Mouse (Mus musculus): ENCODE results near the gene Ccdc61. TPM values are rescaled to one million over a fixed set of nuclear protein-coding genes. Genes with fewer than 3 reads are reported as not detected.

The Ccdc61 gene
- polyA plus RNA-seq, 1 experiment, result 21.3 TPM

GRCm38 (mm10) chr7:18916254-18916653, 6.0 kb upstream of the Ccdc61 start:
- Histone ChIP-seq H3K4me1 (ENCODE audit: control insufficient read depth, insufficient read depth, low read length) (no peaks in the 10 kb centered on the region), H3K27me3 (replicated peaks; ENCODE audit: control insufficient read depth, insufficient read depth, low read length) (no peaks in the 10 kb centered on the region), H3K36me3 (ENCODE audit: control insufficient read depth, insufficient read depth, low read length) (no peaks in the 10 kb centered on the region), H3K27ac (ENCODE audit: insufficient read depth, low read depth, low read length) (no peak overlapping the region), H3K4me3 (ENCODE audit: insufficient read depth, low read depth, low read length) (no peak overlapping the region)
- DNase-seq, result no peak
- WGBS, result 69% methylated on average over 4 of the region's 4 CpGs
- TF ChIP-seq CTCF (conservative IDR thresholded peaks at IDR 0.05; ENCODE audit: insufficient read depth, insufficient read length, low read depth, low read length) (no peak), POLR2A (IDR thresholded peaks at IDR 0.05; ENCODE audit: low read depth, low read length) (no peak)

- Histone ChIP-seq H3K36me3 (ENCODE audit: control insufficient read depth, insufficient read depth, low read length) (no peaks in the 10 kb centered on the region), H3K4me3 (ENCODE audit: insufficient read depth, low read depth, low read length) (peak overlapping the region; percentile 76), H3K27me3 (replicated peaks; ENCODE audit: control insufficient read depth, insufficient read depth, low read length) (no peaks in the 10 kb centered on the region), H3K4me1 (ENCODE audit: control insufficient read depth, insufficient read depth, low read length) (no peaks in the 10 kb centered on the region; the same call in 1 of the 2 replicates), H3K27ac (ENCODE audit: insufficient read depth, low read depth, low read length) (no peak overlapping the region)
- no peak for DNase-seq
- TF ChIP-seq POLR2A (IDR thresholded peaks at IDR 0.05; ENCODE audit: low read depth, low read length) (no peak), CTCF (conservative IDR thresholded peaks at IDR 0.05; ENCODE audit: insufficient read depth, insufficient read length, low read depth, low read length) (no peak)
- 2% methylated on average over 17 of the region's 17 CpGs for WGBS
These were observed 418 bp downstream of the Ccdc61 start for GRCm38 (mm10) chr7:18909797-18910196.

- Histone ChIP-seq H3K27ac (ENCODE audit: insufficient read depth, low read depth, low read length) (no peak overlapping the region), H3K27me3 (replicated peaks; ENCODE audit: control insufficient read depth, insufficient read depth, low read length) (no peaks in the 10 kb centered on the region), H3K36me3 (ENCODE audit: control insufficient read depth, insufficient read depth, low read length) (no peaks in the 10 kb centered on the region), H3K4me1 (ENCODE audit: control insufficient read depth, insufficient read depth, low read length) (no peaks in the 10 kb centered on the region; the same call in 1 of the 2 replicates), H3K4me3 (ENCODE audit: insufficient read depth, low read depth, low read length) (no peak overlapping the region)
- TF ChIP-seq POLR2A (IDR thresholded peaks at IDR 0.05; ENCODE audit: low read depth, low read length), result no peak
- TF ChIP-seq CTCF (conservative IDR thresholded peaks at IDR 0.05; ENCODE audit: insufficient read depth, insufficient read length, low read depth, low read length), result no peak
- DNase-seq, result no peak
- WGBS, result 81% methylated on average over 3 of the region's 3 CpGs
These were observed 5.2 kb downstream of the Ccdc61 start for GRCm38 (mm10) chr7:18904971-18905370.

- Histone ChIP-seq H3K36me3 (ENCODE audit: control insufficient read depth, insufficient read depth, low read length) (no peaks in the 10 kb centered on the region), H3K27me3 (replicated peaks; ENCODE audit: control insufficient read depth, insufficient read depth, low read length) (no peaks in the 10 kb centered on the region), H3K27ac (ENCODE audit: insufficient read depth, low read depth, low read length) (no peak overlapping the region), H3K4me3 (ENCODE audit: insufficient read depth, low read depth, low read length) (no peak overlapping the region), H3K4me1 (ENCODE audit: control insufficient read depth, insufficient read depth, low read length) (no peaks in the 10 kb centered on the region)
- no peak for DNase-seq
- TF ChIP-seq CTCF (conservative IDR thresholded peaks at IDR 0.05; ENCODE audit: insufficient read depth, insufficient read length, low read depth, low read length) (peak; percentile 35; the same call in 1 of the 2 replicates), POLR2A (IDR thresholded peaks at IDR 0.05; ENCODE audit: low read depth, low read length) (no peak)
- WGBS, result 77% methylated on average over 3 of the region's 3 CpGs
These were observed 7.7 kb downstream of the Ccdc61 start for GRCm38 (mm10) chr7:18902486-18902885.

- 89% methylated on average over 2 of the region's 2 CpGs for WGBS
- no peaks in the 10 kb centered on the region for H3K36me3 ChIP-seq (ENCODE audit: control insufficient read depth, insufficient read depth, low read length)
- no peaks in the 10 kb centered on the region for H3K27me3 ChIP-seq (replicated peaks; ENCODE audit: control insufficient read depth, insufficient read depth, low read length)
These were observed 9.7 kb downstream of the Ccdc61 start for GRCm38 (mm10) chr7:18900513-18900912.

GRCm38 (mm10) chr7:18896536-18896935, 13.7 kb downstream of the Ccdc61 start:
- TF ChIP-seq POLR2A (IDR thresholded peaks at IDR 0.05; ENCODE audit: low read depth, low read length) (no peak), CTCF (conservative IDR thresholded peaks at IDR 0.05; ENCODE audit: insufficient read depth, insufficient read length, low read depth, low read length) (peak; percentile 61)
- H3K4me1 ChIP-seq (ENCODE audit: control insufficient read depth, insufficient read depth, low read length), result no peaks in the 10 kb centered on the region
- no peaks in the 10 kb centered on the region for H3K36me3 ChIP-seq (ENCODE audit: control insufficient read depth, insufficient read depth, low read length)
- WGBS, result 23% methylated on average over 5 of the region's 5 CpGs
- H3K4me3 ChIP-seq (ENCODE audit: insufficient read depth, low read depth, low read length), result no peak overlapping the region
- DNase-seq, result peak; percentile 61
- no peaks in the 10 kb centered on the region for H3K27me3 ChIP-seq (replicated peaks; ENCODE audit: control insufficient read depth, insufficient read depth, low read length)
- H3K27ac ChIP-seq (ENCODE audit: insufficient read depth, low read depth, low read length), result no peak overlapping the region

More at GRCm38 (mm10) chr7:18900513-18900912, 9.7 kb downstream of the Ccdc61 start:
- no peak overlapping the region for H3K27ac ChIP-seq (ENCODE audit: insufficient read depth, low read depth, low read length)
- TF ChIP-seq POLR2A (IDR thresholded peaks at IDR 0.05; ENCODE audit: low read depth, low read length), result no peak
- H3K4me3 ChIP-seq (ENCODE audit: insufficient read depth, low read depth, low read length), result no peak overlapping the region
- no peak for DNase-seq
- H3K4me1 ChIP-seq (ENCODE audit: control insufficient read depth, insufficient read depth, low read length), result no peaks in the 10 kb centered on the region

GRCm38 (mm10) chr7:18893651-18894430, 16.4 kb downstream of the Ccdc61 start:
- H3K27me3 ChIP-seq (replicated peaks; ENCODE audit: control insufficient read depth, insufficient read depth, low read length), result no peaks in the 10 kb centered on the region
- DNase-seq, result peak; percentile 81
- peak overlapping the region; percentile 48; the same call in 1 of the 2 replicates for H3K4me3 ChIP-seq (ENCODE audit: insufficient read depth, low read depth, low read length)
- H3K36me3 ChIP-seq (ENCODE audit: control insufficient read depth, insufficient read depth, low read length), result no peaks in the 10 kb centered on the region
- WGBS, result 7% methylated on average over 41 of the region's 41 CpGs
- H3K27ac ChIP-seq (ENCODE audit: insufficient read depth, low read depth, low read length), result no peak overlapping the region
- no peaks in the 10 kb centered on the region for H3K4me1 ChIP-seq (ENCODE audit: control insufficient read depth, insufficient read depth, low read length)
- TF ChIP-seq POLR2A (IDR thresholded peaks at IDR 0.05; ENCODE audit: low read depth, low read length) (no peak), CTCF (conservative IDR thresholded peaks at IDR 0.05; ENCODE audit: insufficient read depth, insufficient read length, low read depth, low read length) (no peak)
